Mouse (Mus musculus): ENCODE results near the gene Lama2. TPM values are rescaled to one million over a fixed set of nuclear protein-coding genes. Genes with fewer than 3 reads are reported as not detected.

The Lama2 gene
- polyA plus RNA-seq (2015; fragmentation: Nextera tagmentation; extraction: Ambion mirVana) = 18.1 and 22.3 TPM in 2 replicates

DNA sequence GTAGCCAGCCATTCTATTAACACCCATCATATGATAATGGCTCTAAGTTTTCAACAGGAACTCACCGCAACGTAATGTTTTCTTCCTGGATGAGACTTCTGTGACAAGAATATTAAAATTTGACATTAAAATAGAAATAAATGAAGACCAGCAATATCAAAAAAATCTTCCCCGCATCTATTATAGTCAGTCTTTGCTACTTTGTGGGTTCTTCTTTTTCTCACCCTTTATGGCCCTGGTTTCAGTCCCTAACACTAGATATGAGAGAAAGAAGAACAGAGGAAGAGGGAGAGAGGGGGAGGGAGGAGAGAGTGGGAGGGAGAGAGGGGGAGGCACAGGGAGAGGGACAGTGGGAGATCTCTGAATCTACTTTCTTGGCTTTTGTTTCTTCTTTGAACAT is at the start of gene Lama2:
Gene Lama2 (minus strand): TSS at position 101 of the 400 bp plus-strand sequence.
- H3K27me3 ChIP-seq = no peaks in the 10 kb centered on the region
- H3K4me2 ChIP-seq = no peak within 1 kb of the TSS
- no peaks in the 10 kb centered on the region for H3K36me3 ChIP-seq
- 94% methylated on average over 3 of the region's 3 CpGs for WGBS
- H3K9me3 ChIP-seq = no peaks in the 10 kb centered on the region
- H3K4me1 ChIP-seq = peaks cover 16% of the 10 kb centered on the region
- H3K27ac ChIP-seq = no peak within 1 kb of the TSS
- no peak for ATAC-seq (ENCODE audit: insufficient number of reproducible peaks, insufficient read depth, low FRiP score, low TSS enrichment, low read depth)
- H3K9ac ChIP-seq = no peak within 1 kb of the TSS
- no peak within 1 kb of the TSS for H3K4me3 ChIP-seq

GRCm38 (mm10) chr10:27664391-27664790 is 44.8 kb upstream of the Lama2 start:
- Histone ChIP-seq H3K36me3 (no peaks in the 10 kb centered on the region), H3K27me3 (no peaks in the 10 kb centered on the region), H3K27ac (no peak overlapping the region), H3K4me2 (no peak overlapping the region), H3K4me3 (no peak overlapping the region), H3K9ac (no peak overlapping the region), H3K9me3 (no peaks in the 10 kb centered on the region), H3K4me1 (no peaks in the 10 kb centered on the region)
- ATAC-seq (ENCODE audit: insufficient number of reproducible peaks, insufficient read depth, low FRiP score, low TSS enrichment, low read depth) = no peak
- WGBS = 88% methylated on average over 1 of the region's 1 CpGs

DNA sequence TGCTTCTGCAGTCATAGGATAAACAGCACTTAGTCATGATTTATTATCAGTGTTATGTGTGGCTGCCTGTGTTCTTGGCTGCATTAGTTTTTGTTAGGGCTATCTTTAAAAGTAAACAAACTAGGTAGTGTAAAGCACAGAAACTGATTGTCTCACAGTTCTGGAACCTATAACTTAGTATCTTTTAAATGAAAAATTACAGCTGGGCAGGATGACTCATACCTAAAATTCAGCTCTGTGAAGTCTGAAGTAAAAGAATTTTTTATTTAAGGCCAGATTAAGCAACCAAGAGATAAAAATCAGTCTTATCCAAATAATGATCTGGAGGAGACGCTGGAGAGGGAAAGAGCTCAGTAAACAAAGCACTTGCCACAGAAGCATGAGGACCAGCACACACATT is 43.8 kb upstream of the Lama2 start:
- no peak for ATAC-seq (ENCODE audit: insufficient number of reproducible peaks, insufficient read depth, low FRiP score, low TSS enrichment, low read depth)
- Histone ChIP-seq H3K4me3 (no peak overlapping the region), H3K9me3 (no peaks in the 10 kb centered on the region), H3K27ac (no peak overlapping the region), H3K9ac (no peak overlapping the region), H3K4me1 (no peaks in the 10 kb centered on the region), H3K36me3 (no peaks in the 10 kb centered on the region), H3K4me2 (no peak overlapping the region), H3K27me3 (no peaks in the 10 kb centered on the region)
- 36% methylated on average over 1 of the region's 1 CpGs for WGBS

DNA sequence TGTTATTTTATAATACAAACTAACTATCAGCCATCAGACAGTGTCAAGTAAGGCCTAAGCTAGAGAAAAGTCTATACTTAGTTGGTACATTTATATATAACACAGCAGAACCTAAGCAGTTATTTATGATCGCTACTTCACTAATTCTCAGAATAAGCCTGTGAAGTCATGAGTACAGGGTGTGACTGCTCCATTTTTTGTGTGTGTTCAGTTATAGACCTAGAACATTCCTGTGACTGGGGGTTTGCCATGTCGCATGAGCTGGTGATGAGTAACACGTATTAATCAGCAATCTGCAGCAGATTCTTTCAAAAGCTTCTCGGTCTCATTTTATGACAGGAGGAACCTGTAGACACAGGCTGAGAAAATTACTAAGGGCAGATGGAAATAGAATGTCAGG is 34.6 kb upstream of the Lama2 start:
- 89% methylated on average over 4 of the region's 4 CpGs for WGBS
- no peak for ATAC-seq (ENCODE audit: insufficient number of reproducible peaks, insufficient read depth, low FRiP score, low TSS enrichment, low read depth)

GRCm38 (mm10) chr10:27652694-27653335 is 33.3 kb upstream of the Lama2 start:
- no peak for ATAC-seq (ENCODE audit: insufficient number of reproducible peaks, insufficient read depth, low FRiP score, low TSS enrichment, low read depth)
- Histone ChIP-seq H3K4me2 (peak overlapping the region; percentile 39), H3K27me3 (no peaks in the 10 kb centered on the region), H3K27ac (peak overlapping the region; percentile 22; the same call in 1 of the 2 replicates), H3K9me3 (no peaks in the 10 kb centered on the region), H3K36me3 (no peaks in the 10 kb centered on the region), H3K9ac (no peak overlapping the region), H3K4me3 (no peak overlapping the region), H3K4me1 (peaks cover 6% of the 10 kb centered on the region)
- 30% methylated on average over 8 of the region's 8 CpGs for WGBS

More for the DNA sequence above, 34.6 kb upstream of the Lama2 start:
- no peaks in the 10 kb centered on the region for H3K27me3 ChIP-seq
- no peak overlapping the region for H3K4me2 ChIP-seq
- no peak overlapping the region for H3K4me3 ChIP-seq
- H3K4me1 ChIP-seq = peaks cover 6% of the 10 kb centered on the region
- no peak overlapping the region for H3K9ac ChIP-seq
- H3K27ac ChIP-seq = no peak overlapping the region
- H3K9me3 ChIP-seq = no peaks in the 10 kb centered on the region
- H3K36me3 ChIP-seq = no peaks in the 10 kb centered on the region

DNA sequence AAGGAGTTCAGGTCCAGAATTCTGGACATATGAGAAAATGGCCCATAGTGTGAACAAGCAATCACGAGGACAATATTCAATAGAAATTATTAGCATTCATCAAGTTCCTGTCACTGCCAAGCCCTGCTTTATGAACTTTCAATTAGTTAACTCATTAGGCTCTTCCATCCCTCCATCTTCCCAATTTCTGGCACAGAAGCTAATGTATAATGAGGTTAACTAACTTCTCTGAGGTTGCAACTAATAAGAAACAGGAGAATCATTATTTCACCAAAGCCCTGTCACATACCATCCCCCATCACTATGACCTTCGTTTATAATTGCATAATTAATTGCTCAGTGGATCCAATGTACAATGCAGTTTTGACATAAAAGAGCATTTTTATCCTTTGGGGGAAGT is 16.2 kb upstream of the Lama2 start:
- WGBS = 65% methylated on average over 2 of the region's 2 CpGs
- no peaks in the 10 kb centered on the region for H3K4me1 ChIP-seq
- H3K9me3 ChIP-seq = no peaks in the 10 kb centered on the region
- no peak overlapping the region for H3K9ac ChIP-seq
- no peak overlapping the region for H3K27ac ChIP-seq
- ATAC-seq (ENCODE audit: insufficient number of reproducible peaks, insufficient read depth, low FRiP score, low TSS enrichment, low read depth) = no peak
- no peak overlapping the region for H3K4me2 ChIP-seq
- H3K4me3 ChIP-seq = no peak overlapping the region
- no peaks in the 10 kb centered on the region for H3K27me3 ChIP-seq
- no peaks in the 10 kb centered on the region for H3K36me3 ChIP-seq

DNA sequence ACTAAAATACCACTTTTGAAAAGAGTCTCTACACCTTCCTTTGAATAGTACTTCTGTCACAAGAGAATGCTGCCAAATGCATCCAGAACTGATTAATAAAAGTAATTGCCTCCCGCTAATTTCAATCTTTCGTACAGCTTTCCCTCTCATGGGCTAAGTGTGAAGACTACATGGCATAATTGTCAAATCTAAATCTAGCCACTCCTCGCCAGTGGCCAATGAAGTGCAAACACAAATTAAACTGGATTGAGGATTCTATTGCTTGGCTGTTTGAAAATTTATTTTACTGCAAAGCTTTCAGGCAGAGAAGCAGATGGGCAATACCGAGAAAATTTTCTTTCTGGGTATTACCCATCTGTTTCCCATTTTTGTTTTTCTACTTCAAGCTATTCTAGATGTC is 11.4 kb upstream of the Lama2 start:
- no peak for ATAC-seq (ENCODE audit: insufficient number of reproducible peaks, insufficient read depth, low FRiP score, low TSS enrichment, low read depth)
- Histone ChIP-seq H3K9ac (no peak overlapping the region), H3K36me3 (no peaks in the 10 kb centered on the region), H3K27ac (no peak overlapping the region), H3K9me3 (no peaks in the 10 kb centered on the region), H3K4me2 (no peak overlapping the region), H3K4me3 (no peak overlapping the region), H3K4me1 (no peaks in the 10 kb centered on the region), H3K27me3 (no peaks in the 10 kb centered on the region)
- WGBS = 55% methylated on average over 4 of the region's 4 CpGs

- no peaks in the 10 kb centered on the region for H3K27me3 ChIP-seq
- no peak overlapping the region for H3K9ac ChIP-seq
- H3K4me2 ChIP-seq = no peak overlapping the region
- no peak overlapping the region for H3K27ac ChIP-seq
- H3K4me1 ChIP-seq = peaks cover 6% of the 10 kb centered on the region
- H3K36me3 ChIP-seq = no peaks in the 10 kb centered on the region
- no peaks in the 10 kb centered on the region for H3K9me3 ChIP-seq
- 64% methylated on average over 9 of the region's 9 CpGs for WGBS
- no peak overlapping the region for H3K4me3 ChIP-seq
- no peak for ATAC-seq (ENCODE audit: insufficient number of reproducible peaks, insufficient read depth, low FRiP score, low TSS enrichment, low read depth)
Observed at GRCm38 (mm10) chr10:27621697-27622449, 2.3 kb upstream of the Lama2 start.

- no peak for ATAC-seq (ENCODE audit: insufficient number of reproducible peaks, insufficient read depth, low FRiP score, low TSS enrichment, low read depth)
Observed at GRCm38 (mm10) chr10:27617522-27618020, 2.0 kb downstream of the Lama2 start.

DNA sequence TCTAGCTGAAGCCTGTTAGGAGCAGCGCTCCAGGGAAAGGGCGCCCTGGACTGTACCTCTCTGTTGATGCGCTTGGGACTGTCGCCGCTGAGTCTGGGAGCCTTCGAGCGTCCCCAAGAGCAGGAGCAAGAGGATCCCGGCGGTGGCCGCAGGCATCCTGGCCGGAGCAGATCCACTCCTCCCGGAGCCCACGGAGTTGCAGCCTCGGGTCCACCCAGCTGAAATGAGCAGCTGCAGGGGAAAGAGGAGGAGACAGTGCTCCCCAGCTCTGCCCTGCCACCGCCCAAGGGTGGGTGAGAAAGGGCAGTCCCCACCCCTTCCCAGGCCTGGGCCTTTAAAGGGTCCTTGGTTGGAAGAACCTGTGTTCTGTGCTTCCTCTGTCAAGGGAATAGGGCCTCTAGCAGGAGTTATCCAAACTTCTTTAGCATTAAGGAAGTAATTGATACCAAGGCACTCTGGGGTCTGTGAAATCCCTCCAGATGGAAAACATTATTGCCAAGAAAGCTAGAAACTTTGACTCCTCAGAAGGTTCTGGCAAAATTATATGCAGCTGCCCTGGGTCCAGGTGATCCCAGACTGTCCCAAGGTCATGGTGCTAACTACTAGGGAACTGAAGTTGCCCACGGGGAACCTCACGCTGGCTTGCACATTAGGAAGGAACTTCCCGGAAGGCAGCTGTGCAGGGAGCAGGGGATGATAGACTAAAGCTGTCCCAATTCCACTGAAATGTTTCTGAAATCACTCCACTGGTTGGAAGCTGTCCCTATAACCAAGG is 2.7 kb downstream of the Lama2 start:
- WGBS = 5% methylated on average over 18 of the region's 18 CpGs
- Histone ChIP-seq H3K4me2 (peak overlapping the region; percentile 67), H3K27me3 (no peaks in the 10 kb centered on the region), H3K36me3 (no peaks in the 10 kb centered on the region), H3K27ac (peak overlapping the region; percentile 90), H3K4me1 (peaks cover 16% of the 10 kb centered on the region), H3K4me3 (peak overlapping the region; percentile 56), H3K9me3 (no peaks in the 10 kb centered on the region), H3K9ac (peak overlapping the region; percentile 78)
- ATAC-seq (ENCODE audit: insufficient number of reproducible peaks, insufficient read depth, low FRiP score, low TSS enrichment, low read depth) = 0 out of 2 replicates have a peak, but pooled peaks have one; percentile 43

More at GRCm38 (mm10) chr10:27617522-27618020, 2.0 kb downstream of the Lama2 start:
- Histone ChIP-seq H3K36me3 (no peaks in the 10 kb centered on the region), H3K27me3 (no peaks in the 10 kb centered on the region), H3K9ac (no peak overlapping the region), H3K4me2 (peak overlapping the region; percentile 67; the same call in 1 of the 2 replicates), H3K4me3 (no peak overlapping the region), H3K4me1 (peaks cover 16% of the 10 kb centered on the region), H3K9me3 (no peaks in the 10 kb centered on the region), H3K27ac (peak overlapping the region; percentile 90; the same call in 1 of the 2 replicates)
- 79% methylated on average over 4 of the region's 4 CpGs for WGBS

GRCm38 (mm10) chr10:27595675-27596074 is 23.9 kb downstream of the Lama2 start:
- Histone ChIP-seq H3K36me3 (no peaks in the 10 kb centered on the region), H3K4me1 (peaks cover 6% of the 10 kb centered on the region), H3K27me3 (no peaks in the 10 kb centered on the region), H3K9me3 (no peaks in the 10 kb centered on the region), H3K4me3 (no peak overlapping the region), H3K4me2 (no peak overlapping the region), H3K27ac (no peak overlapping the region), H3K9ac (no peak overlapping the region)
- ATAC-seq (ENCODE audit: insufficient number of reproducible peaks, insufficient read depth, low FRiP score, low TSS enrichment, low read depth) = no peak
- WGBS = 90% methylated on average over 3 of the region's 3 CpGs
